Mouse (Mus musculus): Measurements from ENCODE around the gene Slc22a18.
A peak's percentile ranks its signal among the peaks of the same experiment; 100 is the strongest.
"Not testable (repeated sequence)": the region's sequence is repeated elsewhere in the genome, so short reads cannot be mapped to it uniquely, and the experiment has no call there.

The Slc22a18 gene

DNA sequence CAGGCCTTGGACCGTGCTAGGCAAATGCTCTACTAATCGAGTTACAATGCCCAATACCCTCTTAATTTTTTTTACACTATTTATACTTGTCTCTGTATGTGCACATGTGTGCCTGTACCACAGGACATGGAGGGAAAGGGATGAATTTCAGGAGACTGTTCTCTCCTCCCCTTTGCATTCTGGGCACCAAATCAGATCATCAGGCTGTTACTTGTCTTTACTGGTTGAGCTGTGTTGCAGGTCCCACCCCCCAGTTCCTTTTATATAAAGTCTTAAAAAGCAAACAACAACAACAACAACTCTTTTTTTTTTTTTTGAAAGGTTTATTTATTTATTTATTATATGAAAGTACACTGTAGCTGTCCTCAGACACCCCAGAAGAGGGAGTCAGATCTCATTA, 31.9 kb downstream of the Slc22a18 start:
- no peak for DNase-seq (ENCODE audit: low read depth)

DNA sequence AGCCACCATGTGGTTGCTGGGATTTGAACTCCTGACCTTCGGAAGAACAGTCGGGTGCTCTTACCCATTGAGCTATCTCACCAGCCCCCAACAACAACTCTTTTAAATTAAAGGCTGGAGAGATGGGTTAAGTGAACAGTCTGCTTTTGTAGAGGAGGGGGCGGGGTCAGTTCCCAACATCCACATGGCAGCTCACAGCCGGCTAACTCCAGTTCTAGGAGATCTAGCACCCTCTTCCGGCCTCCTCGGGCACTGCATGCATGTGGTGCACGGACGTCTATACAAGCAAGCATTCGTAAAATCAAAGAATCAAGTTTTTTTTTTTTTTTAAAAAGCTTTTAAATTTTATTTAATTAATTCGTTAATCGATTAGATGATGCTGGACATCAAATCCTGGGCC, 32.3 kb downstream of the Slc22a18 start:
- DNase-seq (ENCODE audit: low read depth): peak; percentile 86

DNA sequence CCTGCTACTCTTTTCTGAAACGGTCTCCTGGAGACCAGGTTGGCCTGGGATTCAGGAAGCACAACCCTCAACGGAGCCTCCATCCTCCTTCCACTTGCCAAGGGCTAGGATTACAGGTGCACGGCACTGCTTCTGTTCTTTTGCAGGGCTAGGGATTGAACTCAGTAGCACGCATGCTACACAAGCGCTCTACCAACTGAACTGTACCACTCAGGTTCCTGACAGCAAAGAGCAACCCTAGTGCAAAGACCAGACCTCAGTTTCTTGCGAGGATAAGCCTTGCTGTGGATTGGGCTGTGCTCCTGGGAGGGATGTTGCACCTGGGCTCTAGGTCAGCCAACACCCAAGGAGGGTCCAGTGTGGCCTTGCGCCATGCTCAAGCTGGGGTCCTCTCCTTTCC, 32.7 kb downstream of the Slc22a18 start:
- DNase-seq (ENCODE audit: low read depth): no peak

DNA sequence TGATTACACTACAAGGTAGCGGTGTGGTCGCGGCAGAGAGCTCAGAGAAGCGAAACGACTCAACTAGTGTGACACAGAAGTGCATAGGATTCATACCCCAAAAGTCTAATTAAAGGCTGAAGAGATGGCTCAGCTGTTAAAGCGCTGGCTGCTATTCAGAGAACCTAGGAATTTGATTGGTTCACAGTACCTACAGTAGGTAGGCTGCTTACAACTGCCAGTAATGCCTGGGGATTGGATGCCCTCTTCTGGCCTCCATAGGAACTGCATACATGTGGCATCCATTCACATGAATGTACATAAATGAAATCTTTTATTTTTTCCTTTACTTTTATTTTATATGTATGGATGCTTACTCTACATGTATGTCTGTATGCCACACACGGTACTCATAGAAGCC, 33.1 kb downstream of the Slc22a18 start:
- DNase-seq (ENCODE audit: low read depth): peak; percentile 79

DNA sequence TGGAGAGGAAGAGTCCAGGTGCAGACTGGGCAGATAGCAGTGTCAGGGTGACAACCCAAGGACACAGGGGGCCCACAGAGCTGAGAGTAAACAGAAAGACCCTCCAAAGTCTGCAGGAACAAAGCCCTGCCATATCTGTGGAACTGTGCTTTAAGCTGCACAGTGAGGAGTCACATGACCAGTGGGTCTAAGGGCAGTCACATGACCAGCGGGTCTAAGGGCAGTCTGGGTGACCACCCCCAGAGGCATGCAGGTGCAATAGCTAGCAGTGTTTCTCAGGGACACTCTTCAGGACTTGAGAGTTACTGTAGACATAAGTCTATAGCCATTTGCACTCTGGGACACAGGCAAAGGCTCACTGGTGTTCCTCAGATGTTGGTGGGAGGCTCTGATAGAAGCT, 36.0 kb downstream of the Slc22a18 start:
- no peak for DNase-seq (ENCODE audit: low read depth)

DNA sequence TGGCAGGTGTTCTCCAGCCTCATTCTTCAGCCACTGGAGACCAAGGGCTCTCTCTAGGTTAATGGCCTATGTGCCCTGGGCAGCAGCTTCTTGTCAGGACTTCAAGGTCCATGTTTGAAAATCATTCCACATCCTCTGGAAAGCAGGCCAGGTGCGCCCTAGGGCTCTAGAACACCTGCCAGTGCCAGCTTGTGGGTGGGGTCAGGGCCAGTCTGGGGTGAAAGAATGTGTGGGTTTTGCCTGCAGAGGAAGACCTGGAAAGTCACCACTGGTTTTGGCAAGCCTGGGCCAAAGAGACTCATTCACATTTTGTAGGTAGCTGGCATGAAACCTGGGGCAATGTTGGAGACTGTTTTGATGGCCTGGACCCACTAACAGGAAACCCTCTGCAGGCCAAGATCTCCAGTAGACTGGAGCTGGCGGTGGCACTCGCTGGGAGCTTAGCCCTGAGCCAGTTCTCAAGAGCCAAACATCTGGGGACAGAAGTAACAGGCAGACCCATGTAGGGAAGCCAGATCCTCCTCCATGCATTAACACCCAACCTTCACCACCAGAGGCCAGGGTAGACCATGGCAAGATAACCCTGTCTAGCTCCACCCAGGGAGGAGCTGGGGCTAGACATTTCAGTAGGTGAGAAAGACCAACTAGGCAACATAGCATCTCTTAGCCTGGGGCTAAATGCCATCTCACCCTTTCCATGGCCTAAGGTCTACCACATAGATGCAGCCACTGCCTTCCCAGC, 37.2 kb downstream of the Slc22a18 start:
- DNase-seq (ENCODE audit: low read depth): no peak

DNA sequence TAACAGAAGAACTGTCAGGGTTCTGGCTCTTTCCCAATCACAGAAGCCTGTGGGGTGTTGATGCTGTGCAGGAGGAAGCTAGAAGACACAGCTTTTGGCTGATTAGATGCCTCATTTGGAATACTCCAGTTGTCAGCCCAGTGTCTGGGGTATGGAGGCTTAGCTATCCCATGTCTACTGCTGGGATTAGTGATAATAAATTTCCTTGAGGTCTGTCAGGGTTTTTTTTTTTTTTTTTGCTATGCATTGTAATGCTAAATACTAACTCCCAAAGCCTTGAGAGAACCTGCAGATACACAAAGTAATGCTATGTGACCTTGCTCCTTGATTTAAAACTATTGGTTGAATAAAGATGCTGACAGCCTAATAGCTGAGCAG, 37.8 kb downstream of the Slc22a18 start:
- DNase-seq (ENCODE audit: low read depth): no peak

DNA sequence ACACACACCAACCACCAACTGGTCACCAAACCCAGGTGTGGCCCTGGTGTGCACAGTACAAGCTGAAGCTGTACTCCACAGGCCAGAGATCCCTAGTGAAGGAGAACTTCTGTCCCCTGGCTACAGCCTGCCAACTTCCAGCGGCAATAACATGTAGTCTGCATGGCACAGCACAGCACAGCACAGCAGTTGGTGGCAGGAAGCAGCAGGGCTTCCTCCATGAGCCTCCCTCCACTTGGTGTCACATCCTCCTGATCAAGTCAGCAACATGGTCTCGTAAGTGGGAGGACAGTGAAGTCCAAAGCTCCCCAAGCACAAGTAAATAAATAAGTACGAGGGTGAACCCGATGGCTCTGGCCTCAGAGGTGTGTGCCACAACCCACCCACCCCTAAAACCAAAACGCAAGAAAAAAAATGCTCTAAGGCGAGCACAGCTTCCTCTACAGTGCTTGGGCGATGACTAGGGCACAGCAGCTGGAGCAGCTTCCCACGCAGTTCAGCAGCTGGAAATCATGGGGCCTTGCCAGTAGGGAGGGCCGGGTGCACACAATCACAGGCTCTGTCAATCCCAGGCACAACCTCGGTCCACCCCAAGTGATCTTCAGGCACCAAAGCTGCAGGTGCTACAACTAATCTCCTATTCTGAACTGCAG, 40.4 kb downstream of the Slc22a18 start:
- DNase-seq (ENCODE audit: low read depth): no peak

DNA sequence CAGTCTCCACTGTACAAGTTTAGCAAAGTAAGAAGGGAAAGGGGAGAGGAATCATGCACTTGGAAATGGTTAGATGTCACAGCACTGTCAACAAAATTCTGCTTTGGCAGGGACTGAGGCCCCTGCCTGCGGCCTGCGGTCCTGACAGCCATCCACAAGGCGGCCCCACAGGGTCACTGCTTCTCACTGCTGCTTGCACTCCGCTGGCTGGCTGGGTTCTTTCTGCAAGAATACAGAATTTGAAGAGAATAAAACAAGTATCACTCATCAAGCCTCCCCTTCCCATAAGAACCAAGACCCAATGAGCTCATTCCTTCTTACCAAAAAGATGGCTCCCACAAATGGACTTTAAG, 40.9 kb downstream of the Slc22a18 start:
- no peak for DNase-seq (ENCODE audit: low read depth)

DNA sequence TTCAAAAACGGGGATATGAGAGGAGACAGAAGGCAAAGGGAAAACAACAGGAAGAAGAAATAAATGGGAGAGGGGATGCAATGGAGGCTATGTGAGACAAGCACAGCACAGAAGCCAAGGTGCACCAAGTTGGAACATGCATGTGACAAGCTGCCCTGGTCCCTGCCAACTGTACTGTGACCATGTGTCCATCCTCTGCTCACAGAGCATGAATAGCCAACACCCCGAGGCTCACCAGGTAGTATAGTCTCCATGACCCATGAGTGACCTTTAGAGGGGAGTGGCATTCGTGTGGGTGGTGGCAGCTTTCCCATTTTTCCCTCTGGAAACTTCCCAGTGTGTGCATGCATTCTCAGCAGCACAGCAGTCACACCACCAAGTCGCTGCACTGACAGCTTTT, 45.8 kb downstream of the Slc22a18 start:
- no peak for DNase-seq (ENCODE audit: low read depth)

DNA sequence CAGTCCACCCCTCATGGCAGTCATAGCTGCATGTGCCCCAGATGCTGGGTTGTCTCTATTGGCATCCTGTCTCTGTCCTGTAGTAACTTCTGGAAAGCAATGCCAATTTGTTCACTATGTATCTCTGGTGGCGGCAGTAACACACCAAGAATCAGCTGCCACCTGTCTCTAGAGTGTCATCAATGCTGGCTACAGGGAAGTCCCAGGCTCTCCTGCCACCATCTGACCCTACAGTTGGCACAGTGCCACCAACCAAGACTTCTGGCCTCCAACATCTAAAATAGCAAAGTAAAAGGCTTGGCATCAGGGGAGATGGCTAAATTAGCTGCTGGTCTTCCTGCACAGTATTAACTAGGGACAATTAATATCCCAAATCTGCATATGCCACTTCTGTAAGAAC, 58.9 kb downstream of the Slc22a18 start:
- DNase-seq (ENCODE audit: low read depth): no peak

DNA sequence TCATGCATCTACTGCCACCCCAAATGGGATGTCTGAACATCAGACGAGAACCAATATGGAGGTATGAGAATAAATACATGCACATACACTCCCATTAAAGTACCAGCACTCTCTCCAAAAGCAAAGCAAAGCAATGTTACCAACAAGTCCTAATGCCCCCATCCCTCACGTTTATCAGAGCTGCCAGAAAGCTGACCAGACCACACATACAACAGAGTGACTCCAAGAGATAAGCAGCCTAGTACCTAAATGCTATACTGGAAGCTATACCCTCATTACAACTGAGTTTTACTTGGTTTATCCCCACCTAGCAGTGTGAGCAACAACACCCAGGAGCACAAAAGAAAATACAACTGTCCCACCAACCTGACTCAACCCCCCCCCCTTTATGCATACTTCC, 59.7 kb downstream of the Slc22a18 start:
- DNase-seq (ENCODE audit: low read depth): no peak

DNA sequence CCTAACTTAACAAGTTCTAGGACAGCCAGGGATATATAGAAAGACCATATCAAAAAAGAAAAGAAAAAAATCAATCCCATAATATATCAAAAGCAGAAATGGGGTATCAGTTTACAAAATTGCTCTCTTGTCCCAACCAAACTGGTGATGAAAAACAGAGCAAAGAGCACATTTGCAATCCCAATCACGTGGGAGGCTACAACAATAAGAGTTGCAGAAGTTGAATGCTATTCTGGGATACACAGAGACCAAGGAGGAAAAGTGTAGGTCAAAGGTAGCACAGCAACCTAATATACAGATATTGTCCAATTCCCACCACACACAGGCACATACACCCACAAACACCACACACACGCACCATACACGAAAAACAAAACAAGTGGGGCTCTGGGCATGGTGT, 62.7 kb downstream of the Slc22a18 start:
- no peak for DNase-seq (ENCODE audit: low read depth)

DNA sequence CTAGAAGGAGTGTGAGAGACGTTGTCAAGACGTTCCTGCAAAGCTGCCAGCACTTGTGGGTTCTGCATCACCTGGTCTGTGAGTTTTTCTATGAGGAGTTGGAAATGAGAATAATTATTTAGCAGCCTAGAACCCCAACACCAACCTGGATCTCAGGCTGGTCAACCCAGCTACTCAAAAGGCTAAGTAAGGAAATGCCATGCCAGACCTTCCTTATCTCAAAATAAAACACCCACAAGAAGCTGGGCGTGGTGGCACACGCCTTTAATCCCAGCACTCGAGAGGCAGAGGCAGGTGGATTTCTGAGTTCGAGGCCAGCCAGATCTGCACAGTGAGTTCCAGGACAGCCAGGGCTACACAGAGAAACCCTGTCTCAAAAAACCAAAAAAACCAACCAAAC, 64.7 kb downstream of the Slc22a18 start:
- not testable (repeated sequence) for DNase-seq (ENCODE audit: low read depth)

DNA sequence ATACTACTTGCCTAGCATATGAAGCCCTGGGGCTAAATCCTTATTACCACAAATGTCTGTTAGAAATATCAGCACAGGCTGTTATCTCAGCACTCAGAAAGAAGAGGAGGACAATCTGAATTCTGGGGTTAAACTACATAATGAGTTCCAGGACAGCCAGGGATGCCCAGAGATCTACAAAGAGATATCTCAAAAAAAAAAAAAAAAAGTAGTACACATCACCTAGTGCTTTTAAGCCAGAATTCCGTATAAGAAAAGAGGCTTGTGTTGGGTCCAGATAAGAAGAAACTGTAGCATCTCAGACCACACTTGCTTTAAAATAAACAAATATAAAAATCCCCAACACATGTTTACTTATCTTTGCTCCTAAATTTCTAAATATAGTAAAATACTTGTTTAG, 65.1 kb downstream of the Slc22a18 start:
- DNase-seq (ENCODE audit: low read depth): no peak

DNA sequence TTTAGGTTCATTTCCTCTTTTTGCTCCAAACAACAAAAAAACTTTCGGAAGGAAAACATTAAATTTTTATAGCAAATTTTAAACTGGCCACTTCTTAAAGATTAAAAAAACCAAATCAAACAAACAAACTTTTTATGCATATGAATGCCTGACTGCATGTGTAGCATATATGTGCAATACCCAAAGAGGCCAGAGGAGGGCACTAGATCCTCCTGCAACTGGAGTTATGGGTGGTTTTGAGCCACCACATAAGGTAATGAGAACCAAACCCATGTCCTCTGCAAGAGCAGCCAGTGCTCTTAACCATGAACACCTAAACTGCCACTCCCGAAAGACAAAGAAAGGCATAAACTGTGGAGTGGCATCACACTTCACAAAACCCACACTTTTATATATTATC, 70.8 kb downstream of the Slc22a18 start:
- peak; percentile 80 for DNase-seq (ENCODE audit: low read depth)

DNA sequence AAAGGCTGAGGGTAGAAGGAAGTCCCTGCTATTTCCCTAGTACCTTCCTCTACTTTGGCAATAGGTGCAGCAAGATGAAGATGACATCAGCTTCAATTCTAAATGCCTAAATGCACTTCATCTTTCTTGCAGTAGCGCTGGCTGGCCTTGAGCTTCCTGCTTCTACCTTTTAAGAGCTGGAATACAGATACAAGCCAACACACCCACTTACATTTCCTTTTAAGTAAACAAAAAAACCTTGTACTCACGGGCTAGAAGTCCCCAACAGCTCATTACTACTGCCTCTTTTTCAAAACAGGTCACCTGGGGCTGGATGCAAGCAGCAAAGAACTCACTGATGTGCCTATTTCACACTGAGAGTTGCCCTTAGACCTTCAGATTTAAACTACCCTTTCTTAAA, 73.0 kb downstream of the Slc22a18 start:
- peak; percentile 62 for DNase-seq (ENCODE audit: low read depth)

DNA sequence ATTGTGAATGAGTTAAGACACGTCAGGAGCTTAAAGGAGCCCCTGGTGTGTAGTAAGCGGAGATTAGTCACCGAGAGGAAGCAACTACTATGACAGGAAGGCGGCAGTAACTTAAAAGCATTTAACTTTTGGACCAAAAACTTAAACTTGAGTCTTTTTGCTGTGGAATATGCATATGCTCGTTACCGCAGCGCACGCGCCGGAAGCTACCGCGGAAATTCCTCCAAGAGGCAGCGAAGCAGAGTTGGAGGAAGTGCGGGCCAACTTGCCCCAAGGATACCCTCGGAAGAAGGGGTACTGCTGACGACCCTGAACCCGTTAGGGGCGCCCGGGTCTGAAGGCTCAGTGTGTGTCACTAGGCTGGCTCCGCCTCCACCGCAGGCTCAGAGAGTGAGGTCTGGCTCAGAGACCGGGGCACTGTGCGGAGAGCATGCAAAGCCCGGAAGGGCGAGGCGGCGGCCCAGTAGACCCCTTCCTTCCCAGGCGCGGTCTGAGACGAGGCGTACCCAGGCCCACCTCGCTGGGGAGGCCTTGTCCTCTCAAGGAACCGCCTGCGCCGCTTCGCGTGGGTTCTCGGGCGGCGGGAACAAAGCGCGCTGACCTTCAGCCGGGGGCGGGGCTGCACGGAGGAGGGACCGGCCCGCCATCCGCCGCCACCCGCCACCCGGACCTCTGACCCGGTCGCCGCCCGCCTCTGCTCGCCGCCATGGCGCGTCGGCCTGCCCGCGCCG, 74.9 kb downstream of the Slc22a18 start:
- peak; percentile 89 for DNase-seq (ENCODE audit: low read depth)

Data from induced T-regulatory cell, adult 2 months (primary cell).